Comparison of ENCODE assay signal across 8 mouse cellular contexts in the genomic region with DNA sequence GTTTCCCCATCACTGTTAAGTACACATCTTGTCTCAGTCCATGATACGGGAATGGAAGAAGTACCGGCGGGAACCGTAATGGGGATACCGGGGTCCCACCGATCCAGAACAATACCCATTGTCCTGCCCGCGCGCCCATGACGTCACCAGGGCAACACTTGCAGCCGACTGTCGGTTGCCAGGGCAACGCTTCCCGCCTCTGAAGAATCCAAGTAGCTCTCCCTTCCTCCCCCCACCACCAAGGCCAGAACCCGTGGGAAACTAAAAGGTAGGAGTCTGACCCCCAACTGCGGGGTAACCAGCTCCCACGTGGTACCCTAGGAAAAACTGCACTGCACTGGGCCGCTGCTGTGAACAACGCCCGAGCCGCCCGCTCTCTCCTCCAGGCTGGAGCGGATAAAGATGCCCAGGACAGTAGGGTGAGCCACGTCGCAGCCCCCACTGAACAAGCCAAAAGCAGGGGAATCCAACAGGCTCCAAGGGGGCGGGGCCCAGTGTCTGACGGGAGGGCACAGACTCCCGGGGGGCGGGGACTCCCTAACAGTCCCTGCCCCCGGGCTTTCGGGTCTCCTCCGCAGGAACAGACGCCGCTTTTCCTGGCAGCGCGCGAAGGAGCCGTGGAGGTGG. TPM values are rescaled to one million over a fixed set of nuclear protein-coding genes. Genes with fewer than 3 reads are reported as not detected.
A peak's percentile ranks its signal among the peaks of the same experiment; 100 is the strongest.
DNase-seq lines count a peak whose midpoint lies in the region; ATAC-seq and TF ChIP-seq lines count a peak whose summit lies in the region.

No protein-coding gene starts in this region.

- no peak for TF ChIP-seq CTCF in C2C12 (IDR thresholded peaks at IDR 0.05; ENCODE audit: control insufficient read depth, insufficient read depth, insufficient read length)
- TF ChIP-seq CTCF in bone marrow, adult 2 months (IDR thresholded peaks at IDR 0.05; ENCODE audit: control insufficient read depth, insufficient read depth, low read length), result no peak
- no peak for TF ChIP-seq CTCF in spleen, adult 2 months (IDR thresholded peaks at IDR 0.05; ENCODE audit: extremely low read depth, insufficient read depth, insufficient read length, insufficient replicate concordance)

- no peaks in the 10 kb centered on the region; the same call in 1 of the 2 replicates for H3K4me1 ChIP-seq in bone marrow, adult 2 months (ENCODE audit: control insufficient read depth, insufficient read depth, low read length)
- H3K4me1 ChIP-seq in embryonic facial prominence, embryonic 15.5 days, result peaks cover 51% of the 10 kb centered on the region
- H3K4me1 ChIP-seq in heart, embryonic 11.5 days (ENCODE audit: control insufficient read depth, insufficient read depth, low read length), result peaks cover 38% of the 10 kb centered on the region
- H3K4me1 ChIP-seq in kidney, embryonic 14.5 days (ENCODE audit: control insufficient read depth, insufficient read depth, low read length), result peaks cover 42% of the 10 kb centered on the region
- H3K4me1 ChIP-seq in limb, embryonic 15.5 days, result peaks cover 53% of the 10 kb centered on the region
- H3K4me1 ChIP-seq in midbrain, embryonic 15.5 days, result peaks cover 44% of the 10 kb centered on the region
- H3K4me1 ChIP-seq in spleen, adult 2 months (ENCODE audit: control insufficient read depth, insufficient read depth, insufficient read length), result peaks cover 9% of the 10 kb centered on the region; the same call in 1 of the 2 replicates

- H3K4me2 ChIP-seq in embryonic facial prominence, embryonic 15.5 days (replicated peaks), result peak overlapping the region; percentile 95
- peak overlapping the region; percentile 99 for H3K4me2 ChIP-seq in heart, embryonic 11.5 days
- H3K4me2 ChIP-seq in kidney, embryonic 14.5 days (replicated peaks; ENCODE audit: low read depth, low read length), result peak overlapping the region; percentile 90
- peak overlapping the region; percentile 93 for H3K4me2 ChIP-seq in limb, embryonic 15.5 days
- peak overlapping the region; percentile 87 for H3K4me2 ChIP-seq in midbrain, embryonic 15.5 days

- H3K36me3 ChIP-seq in C2C12 (ENCODE audit: control insufficient read depth, insufficient read depth), result no peaks in the 10 kb centered on the region
- no peaks in the 10 kb centered on the region for H3K36me3 ChIP-seq in embryonic facial prominence, embryonic 15.5 days
- no peaks in the 10 kb centered on the region for H3K36me3 ChIP-seq in heart, embryonic 11.5 days (ENCODE audit: control insufficient read depth, insufficient read depth, low read length)
- no peaks in the 10 kb centered on the region for H3K36me3 ChIP-seq in kidney, embryonic 14.5 days (ENCODE audit: control insufficient read depth, insufficient read depth, low read length)
- no peaks in the 10 kb centered on the region for H3K36me3 ChIP-seq in limb, embryonic 15.5 days
- no peaks in the 10 kb centered on the region for H3K36me3 ChIP-seq in midbrain, embryonic 15.5 days (replicated peaks)
- peaks cover 3% of the 10 kb centered on the region; the same call in 1 of the 2 replicates for H3K36me3 ChIP-seq in spleen, adult 2 months (ENCODE audit: control insufficient read depth, insufficient read depth, low read length)

- no peaks in the 10 kb centered on the region for H3K9me3 ChIP-seq in embryonic facial prominence, embryonic 15.5 days (replicated peaks)
- no peaks in the 10 kb centered on the region for H3K9me3 ChIP-seq in heart, embryonic 11.5 days (replicated peaks; ENCODE audit: control insufficient read depth, low read length)
- no peaks in the 10 kb centered on the region for H3K9me3 ChIP-seq in kidney, embryonic 14.5 days (ENCODE audit: control insufficient read depth, low read length)
- H3K9me3 ChIP-seq in limb, embryonic 15.5 days, result no peaks in the 10 kb centered on the region
- H3K9me3 ChIP-seq in midbrain, embryonic 15.5 days, result no peaks in the 10 kb centered on the region

- DNase-seq in spleen, adult 2 months (ENCODE audit: low read depth in 1 of 2, low spot score in 2 of 2), result peak in 1 of 2 experiments; percentile 81

- peak; percentile 89 for ATAC-seq in embryonic facial prominence, embryonic 15.5 days (ENCODE audit: insufficient number of reproducible peaks, low FRiP score, low TSS enrichment, low read depth)
- peak; percentile 78 for ATAC-seq in heart, embryonic 11.5 days (replicated peaks; ENCODE audit: insufficient number of reproducible peaks, low FRiP score, low TSS enrichment)
- ATAC-seq in kidney, embryonic 14.5 days (ENCODE audit: low FRiP score, low TSS enrichment), result peak; percentile 71
- peak; percentile 83 for ATAC-seq in limb, embryonic 15.5 days (ENCODE audit: insufficient number of reproducible peaks, low FRiP score, low TSS enrichment, low read depth)
- peak; percentile 81 for ATAC-seq in midbrain, embryonic 15.5 days (replicated peaks)

- peak overlapping the region; percentile 89 for H3K27ac ChIP-seq in bone marrow, adult 2 months (ENCODE audit: control insufficient read depth, insufficient read depth, low read depth, low read length, poor library complexity)
- H3K27ac ChIP-seq in embryonic facial prominence, embryonic 15.5 days (replicated peaks), result peak overlapping the region; percentile 98
- peak overlapping the region; percentile 93 for H3K27ac ChIP-seq in heart, embryonic 11.5 days (ENCODE audit: low read depth, low read length)
- H3K27ac ChIP-seq in kidney, embryonic 14.5 days (ENCODE audit: low read depth, low read length), result peak overlapping the region; percentile 94
- H3K27ac ChIP-seq in limb, embryonic 15.5 days, result peak overlapping the region; percentile 98
- H3K27ac ChIP-seq in midbrain, embryonic 15.5 days, result peak overlapping the region; percentile 100
- H3K27ac ChIP-seq in spleen, adult 2 months (ENCODE audit: insufficient read depth, low read length), result peak overlapping the region; percentile 90

- H3K9ac ChIP-seq in embryonic facial prominence, embryonic 15.5 days, result peak overlapping the region; percentile 90
- H3K9ac ChIP-seq in heart, embryonic 11.5 days (ENCODE audit: low read depth, low read length), result peak overlapping the region; percentile 96
- peak overlapping the region; percentile 91 for H3K9ac ChIP-seq in kidney, embryonic 14.5 days (ENCODE audit: low read depth, low read length)
- H3K9ac ChIP-seq in limb, embryonic 15.5 days, result peak overlapping the region; percentile 71
- peak overlapping the region; percentile 86 for H3K9ac ChIP-seq in midbrain, embryonic 15.5 days

- peaks cover 11% of the 10 kb centered on the region for H3K27me3 ChIP-seq in C2C12 (ENCODE audit: control insufficient read depth, insufficient read depth, insufficient read length)
- no peaks in the 10 kb centered on the region for H3K27me3 ChIP-seq in embryonic facial prominence, embryonic 15.5 days
- H3K27me3 ChIP-seq in heart, embryonic 11.5 days (ENCODE audit: control insufficient read depth, insufficient read depth, low read length), result no peaks in the 10 kb centered on the region
- no peaks in the 10 kb centered on the region for H3K27me3 ChIP-seq in kidney, embryonic 14.5 days (ENCODE audit: control insufficient read depth, insufficient read depth, low read length)
- no peaks in the 10 kb centered on the region for H3K27me3 ChIP-seq in limb, embryonic 15.5 days
- no peaks in the 10 kb centered on the region for H3K27me3 ChIP-seq in midbrain, embryonic 15.5 days (replicated peaks)
- no peaks in the 10 kb centered on the region for H3K27me3 ChIP-seq in spleen, adult 2 months (ENCODE audit: control insufficient read depth, insufficient read depth, low read length)

- no peaks in the 10 kb centered on the region for H3K79me2 ChIP-seq in C2C12 (ENCODE audit: control insufficient read depth, insufficient read depth)

- H3K79me3 ChIP-seq in C2C12 (ENCODE audit: low read depth), result no peaks in the 10 kb centered on the region

- WGBS in bone marrow, adult 2 months, result under 1% methylated on average over 38 of the region's 38 CpGs
- WGBS in embryonic facial prominence, embryonic 15.5 days, result under 1% methylated on average over 38 of the region's 38 CpGs
- under 1% methylated on average over 38 of the region's 38 CpGs for WGBS in heart, embryonic 11.5 days (ENCODE audit: insufficient replicate concordance)
- under 1% methylated on average over 38 of the region's 38 CpGs for WGBS in kidney, embryonic 14.5 days
- under 1% methylated on average over 38 of the region's 38 CpGs for WGBS in limb, embryonic 15.5 days
- WGBS in midbrain, embryonic 15.5 days, result under 1% methylated on average over 38 of the region's 38 CpGs
- WGBS in spleen, adult 2 months, result under 1% methylated on average over 38 of the region's 38 CpGs

- TF ChIP-seq POLR2A in bone marrow, adult 2 months (IDR thresholded peaks at IDR 0.05; ENCODE audit: borderline replicate concordance, control insufficient read depth, low read depth, low read length), result no peak
- TF ChIP-seq POLR2A in spleen, adult 2 months (IDR thresholded peaks at IDR 0.05; ENCODE audit: low read depth, low read length), result no peak

- peak overlapping the region; percentile 49 for H3K4me3 ChIP-seq in C2C12 (ENCODE audit: insufficient read depth, poor library complexity, severe bottlenecking)
- peak overlapping the region; percentile 76 for H3K4me3 ChIP-seq in bone marrow, adult 2 months (replicated peaks; ENCODE audit: control insufficient read depth, low read depth, low read length)
- H3K4me3 ChIP-seq in embryonic facial prominence, embryonic 15.5 days (replicated peaks), result peak overlapping the region; percentile 84
- H3K4me3 ChIP-seq in heart, embryonic 11.5 days (ENCODE audit: low read depth, low read length), result peak overlapping the region; percentile 60
- peak overlapping the region; percentile 70 for H3K4me3 ChIP-seq in kidney, embryonic 14.5 days (ENCODE audit: low read length)
- H3K4me3 ChIP-seq in limb, embryonic 15.5 days, result peak overlapping the region; percentile 86
- H3K4me3 ChIP-seq in midbrain, embryonic 15.5 days, result peak overlapping the region; percentile 78
- H3K4me3 ChIP-seq in spleen, adult 2 months (ENCODE audit: extremely low read depth, insufficient read depth, insufficient read length), result peak overlapping the region; percentile 89

- H3ac ChIP-seq in C2C12 (ENCODE audit: control insufficient read depth, insufficient read length, low read depth), result peak overlapping the region; percentile 99

RNA-seq across cellular contexts. Expression of a gene that starts 2.7 kb away (rescaled TPM):
- polyA plus RNA-seq in C2C12 (2012; fragmentation: generic; extraction: Trizol), result 1.2 TPM
- 85.2 and 156 TPM in 2 replicates for polyA plus RNA-seq in bone marrow, adult 2 months (2011; ENCODE audit: insufficient read depth, insufficient read length, low replicate concordance, missing spikeins)
- polyA plus RNA-seq in embryonic facial prominence, embryonic 15.5 days (2015; fragmentation: Nextera tagmentation; extraction: Ambion mirVana), result 8.5 and 9.7 TPM in 2 replicates
- 5.7 and 10.3 TPM in 2 replicates for polyA plus RNA-seq in heart, embryonic 11.5 days (2014; fragmentation: Nextera tagmentation; extraction: Ambion mirVana)
- 19.3 and 21.4 TPM in 2 replicates for polyA plus RNA-seq in kidney, embryonic 14.5 days (2014; fragmentation: Nextera tagmentation; extraction: Ambion mirVana)
- 7.2 and 10.1 TPM in 2 replicates for polyA plus RNA-seq in limb, embryonic 15.5 days (2015; fragmentation: Nextera tagmentation; extraction: Ambion mirVana)
- 3.8 and 5.1 TPM in 2 replicates for polyA plus RNA-seq in midbrain, embryonic 15.5 days (2015; fragmentation: Nextera tagmentation; extraction: Ambion mirVana)
- polyA plus RNA-seq in spleen, adult 2 months (2012; rRNA removed), result 68.8 and 91.0 TPM in 2 replicates

RNA-seq across cellular contexts. Expression of a gene that starts 4.2 kb away (rescaled TPM):
- 18.1 TPM for polyA plus RNA-seq in C2C12 (2012; fragmentation: generic; extraction: Trizol)
- 50.3 and 95.1 TPM in 2 replicates for polyA plus RNA-seq in bone marrow, adult 2 months (2011; ENCODE audit: insufficient read depth, insufficient read length, low replicate concordance, missing spikeins)
- polyA plus RNA-seq in embryonic facial prominence, embryonic 15.5 days (2015; fragmentation: Nextera tagmentation; extraction: Ambion mirVana), result 11.0 and 13.3 TPM in 2 replicates
- polyA plus RNA-seq in heart, embryonic 11.5 days (2014; fragmentation: Nextera tagmentation; extraction: Ambion mirVana), result 11.8 and 12.5 TPM in 2 replicates
- polyA plus RNA-seq in kidney, embryonic 14.5 days (2014; fragmentation: Nextera tagmentation; extraction: Ambion mirVana), result 17.8 and 20.9 TPM in 2 replicates
- polyA plus RNA-seq in limb, embryonic 15.5 days (2015; fragmentation: Nextera tagmentation; extraction: Ambion mirVana), result 9.6 and 9.8 TPM in 2 replicates
- polyA plus RNA-seq in midbrain, embryonic 15.5 days (2015; fragmentation: Nextera tagmentation; extraction: Ambion mirVana), result 10.2 and 10.7 TPM in 2 replicates
- 60.4 and 69.5 TPM in 2 replicates for polyA plus RNA-seq in spleen, adult 2 months (2012; rRNA removed)

RNA-seq across cellular contexts. Expression of a gene that starts 10.8 kb away (rescaled TPM):
- polyA plus RNA-seq in C2C12 (2012; fragmentation: generic; extraction: Trizol), result 0.30 TPM
- 12.2 and 16.3 TPM in 2 replicates for polyA plus RNA-seq in bone marrow, adult 2 months (2011; ENCODE audit: insufficient read depth, insufficient read length, low replicate concordance, missing spikeins)
- polyA plus RNA-seq in embryonic facial prominence, embryonic 15.5 days (2015; fragmentation: Nextera tagmentation; extraction: Ambion mirVana), result 3.3 and 3.7 TPM in 2 replicates
- 3.2 and 4.5 TPM in 2 replicates for polyA plus RNA-seq in heart, embryonic 11.5 days (2014; fragmentation: Nextera tagmentation; extraction: Ambion mirVana)
- 5.8 and 6.6 TPM in 2 replicates for polyA plus RNA-seq in kidney, embryonic 14.5 days (2014; fragmentation: Nextera tagmentation; extraction: Ambion mirVana)
- 2.0 and 2.5 TPM in 2 replicates for polyA plus RNA-seq in limb, embryonic 15.5 days (2015; fragmentation: Nextera tagmentation; extraction: Ambion mirVana)
- 1.7 and 1.8 TPM in 2 replicates for polyA plus RNA-seq in midbrain, embryonic 15.5 days (2015; fragmentation: Nextera tagmentation; extraction: Ambion mirVana)
- polyA plus RNA-seq in spleen, adult 2 months (2012; rRNA removed), result 5.2 and 5.3 TPM in 2 replicates

RNA-seq across cellular contexts. Expression of a gene that starts 16.6 kb away (rescaled TPM):
- 37.1 TPM for polyA plus RNA-seq in C2C12 (2012; fragmentation: generic; extraction: Trizol)
- 36.4 and 42.3 TPM in 2 replicates for polyA plus RNA-seq in bone marrow, adult 2 months (2011; ENCODE audit: insufficient read depth, insufficient read length, low replicate concordance, missing spikeins)
- polyA plus RNA-seq in embryonic facial prominence, embryonic 15.5 days (2015; fragmentation: Nextera tagmentation; extraction: Ambion mirVana), result 117 and 119 TPM in 2 replicates
- 94.7 and 115 TPM in 2 replicates for polyA plus RNA-seq in heart, embryonic 11.5 days (2014; fragmentation: Nextera tagmentation; extraction: Ambion mirVana)
- 118 and 139 TPM in 2 replicates for polyA plus RNA-seq in kidney, embryonic 14.5 days (2014; fragmentation: Nextera tagmentation; extraction: Ambion mirVana)
- polyA plus RNA-seq in limb, embryonic 15.5 days (2015; fragmentation: Nextera tagmentation; extraction: Ambion mirVana), result 107 and 111 TPM in 2 replicates
- polyA plus RNA-seq in midbrain, embryonic 15.5 days (2015; fragmentation: Nextera tagmentation; extraction: Ambion mirVana), result 306 and 313 TPM in 2 replicates
- 54.1 and 61.8 TPM in 2 replicates for polyA plus RNA-seq in spleen, adult 2 months (2012; rRNA removed)

RNA-seq across cellular contexts. Expression of a gene that starts 17.2 kb away (rescaled TPM):
- 73.9 TPM for polyA plus RNA-seq in C2C12 (2012; fragmentation: generic; extraction: Trizol)
- 37.4 and 66.7 TPM in 2 replicates for polyA plus RNA-seq in bone marrow, adult 2 months (2011; ENCODE audit: insufficient read depth, insufficient read length, low replicate concordance, missing spikeins)
- polyA plus RNA-seq in embryonic facial prominence, embryonic 15.5 days (2015; fragmentation: Nextera tagmentation; extraction: Ambion mirVana), result 57.6 and 61.2 TPM in 2 replicates
- polyA plus RNA-seq in heart, embryonic 11.5 days (2014; fragmentation: Nextera tagmentation; extraction: Ambion mirVana), result 51.6 and 63.1 TPM in 2 replicates
- polyA plus RNA-seq in kidney, embryonic 14.5 days (2014; fragmentation: Nextera tagmentation; extraction: Ambion mirVana), result 61.7 and 75.3 TPM in 2 replicates
- polyA plus RNA-seq in limb, embryonic 15.5 days (2015; fragmentation: Nextera tagmentation; extraction: Ambion mirVana), result 45.8 and 50.6 TPM in 2 replicates
- polyA plus RNA-seq in midbrain, embryonic 15.5 days (2015; fragmentation: Nextera tagmentation; extraction: Ambion mirVana), result 128 and 130 TPM in 2 replicates
- 156 and 187 TPM in 2 replicates for polyA plus RNA-seq in spleen, adult 2 months (2012; rRNA removed)
